ENCODE assay signal across 19 mouse cellular contexts in genomic region chr6:143860036-143860435, GRCm38 (mm10).
"Had no signal": no experiment of that assay in that cellular context is flagged by ENCODE, and none has a peak within 500 bp of the region (broad histone marks: within the 10 kb centered on the region; RNA-seq: fewer than 3 reads in every experiment).

No protein-coding gene starts in this region.

- H3K36me3 ChIP-seq: liver, embryonic 12.5 days; liver, embryonic 15.5 days; lung, embryonic 15.5 days; neural tube, embryonic 12.5 days; neural tube, embryonic 15.5 days had no signal

- H3K27me3 ChIP-seq: liver, embryonic 15.5 days; megakaryocyte, embryonic 14.5 days; neural tube, embryonic 12.5 days had no signal

- H3K4me3 ChIP-seq: layer of hippocampus, adult 2 months; liver, embryonic 12.5 days; liver, embryonic 15.5 days; lung, embryonic 15.5 days; megakaryocyte, embryonic 14.5 days; neural tube, embryonic 12.5 days; neural tube, embryonic 15.5 days had no signal

- H3K4me2 ChIP-seq: liver, embryonic 12.5 days; liver, embryonic 15.5 days; lung, embryonic 15.5 days; midbrain, embryonic 11.5 days; neural tube, embryonic 12.5 days; neural tube, embryonic 15.5 days had no signal

- H3K9me3 ChIP-seq: liver, embryonic 12.5 days; liver, embryonic 15.5 days; lung, embryonic 15.5 days; megakaryocyte, embryonic 14.5 days; neural tube, embryonic 12.5 days; neural tube, embryonic 15.5 days had no signal

- H3K27ac ChIP-seq: kidney, postnatal 0 days; layer of hippocampus, adult 2 months; liver, embryonic 12.5 days; liver, embryonic 15.5 days; lung, embryonic 15.5 days; neural tube, embryonic 12.5 days; neural tube, embryonic 15.5 days had no signal

- ATAC-seq: intestine, postnatal 0 days; liver, embryonic 12.5 days had no signal

- H3K9ac ChIP-seq: liver, embryonic 12.5 days; liver, embryonic 15.5 days; lung, embryonic 15.5 days; neural tube, embryonic 12.5 days; neural tube, embryonic 15.5 days had no signal

- DNase-seq: kidney, adult 2 months; kidney, postnatal 25 days; layer of hippocampus, adult 9-11 months; liver; lung, adult 18-20 months; lung, postnatal 10 days; lung, postnatal 36 days; thymus, adult 2 months; thymus, postnatal 14 days had no signal

- H3K4me1 ChIP-seq: liver, embryonic 15.5 days; neural tube, embryonic 12.5 days had no signal
